Mouse (Mus musculus): ENCODE data around the gene Numbl. TPM values are rescaled to one million over a fixed set of nuclear protein-coding genes. Genes with fewer than 3 reads are reported as not detected.
A peak's percentile ranks its signal among the peaks of the same experiment; 100 is the strongest.

The Numbl gene
- total RNA-seq, 2 experiments from 2014 or later: 3.8 to 4.2 TPM

- DNase-seq: no peak
- Histone ChIP-seq H3K4me3 (no peak overlapping the region), H3K27ac (peak overlapping the region; percentile 59)
- no peak for TF ChIP-seq CTCF (IDR thresholded peaks at IDR 0.05)
- intact Hi-C loops (cut with DNase I): no loop called here
Measured at GRCm38 (mm10) chr7:27305091-27305730, 47.0 kb downstream of the Numbl start.

DNA sequence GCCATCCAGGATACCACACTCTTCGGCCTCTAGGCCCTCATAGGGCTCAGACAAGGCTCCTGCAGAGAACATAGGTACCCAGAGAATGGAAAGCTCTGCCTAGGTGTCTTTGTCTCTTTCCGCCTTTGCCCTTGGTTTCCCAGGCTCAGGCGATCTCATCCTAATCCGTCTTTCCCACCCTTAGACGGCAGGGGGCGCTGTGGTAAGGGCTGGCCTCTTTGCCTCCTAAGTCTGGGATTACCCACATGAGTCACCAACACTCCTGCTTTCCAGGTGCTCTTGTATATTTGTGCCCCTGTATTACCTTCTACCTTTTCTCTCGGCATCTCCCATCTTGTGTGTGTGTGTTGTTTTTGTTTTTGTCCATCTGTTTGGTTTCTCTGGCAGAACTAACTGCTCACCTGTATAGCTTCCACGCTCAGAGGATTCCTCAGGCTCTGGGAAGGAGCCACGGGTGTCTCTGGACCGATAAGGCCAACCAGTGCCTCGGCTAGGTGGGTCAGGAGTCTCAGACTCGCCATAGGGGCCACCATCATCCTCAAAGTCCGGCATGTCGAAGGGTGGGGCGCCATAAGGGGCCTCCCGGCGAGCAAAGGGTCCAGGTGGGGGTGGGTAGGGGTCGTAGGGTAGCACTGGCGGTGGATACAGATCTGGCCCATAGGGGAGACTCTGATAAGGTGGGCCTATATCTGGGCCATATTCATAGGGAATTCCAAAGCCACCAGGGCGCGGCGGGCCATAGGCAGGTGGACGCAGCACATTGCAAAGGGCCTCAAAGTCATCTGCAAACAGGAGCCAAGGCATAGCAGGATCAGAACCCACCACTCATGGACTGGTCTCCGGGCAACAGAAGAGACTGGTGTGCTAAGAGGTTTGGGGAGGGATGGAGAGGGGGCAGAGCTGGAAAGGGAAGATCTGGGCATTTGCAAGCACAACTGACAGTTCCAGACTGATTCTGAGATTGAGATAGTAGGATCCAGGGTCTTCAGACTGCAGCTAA is 48.2 kb downstream of the Numbl start:
- Histone ChIP-seq H3K27ac (no peak overlapping the region), H3K4me3 (no peak overlapping the region)
- peak; percentile 64 for DNase-seq
- peak; percentile 67 for TF ChIP-seq CTCF (IDR thresholded peaks at IDR 0.05)
- intact Hi-C loops (cut with DNase I): no loop called here

GRCm38 (mm10) chr7:27307551-27307950 is 49.3 kb downstream of the Numbl start:
- H3K27ac ChIP-seq: no peak overlapping the region
- H3K4me3 ChIP-seq: no peak overlapping the region
- DNase-seq: no peak
- intact Hi-C loops (cut with DNase I): no loop called here
- TF ChIP-seq CTCF (IDR thresholded peaks at IDR 0.05): peak; percentile 24; the same call in 1 of the 2 replicates

DNA sequence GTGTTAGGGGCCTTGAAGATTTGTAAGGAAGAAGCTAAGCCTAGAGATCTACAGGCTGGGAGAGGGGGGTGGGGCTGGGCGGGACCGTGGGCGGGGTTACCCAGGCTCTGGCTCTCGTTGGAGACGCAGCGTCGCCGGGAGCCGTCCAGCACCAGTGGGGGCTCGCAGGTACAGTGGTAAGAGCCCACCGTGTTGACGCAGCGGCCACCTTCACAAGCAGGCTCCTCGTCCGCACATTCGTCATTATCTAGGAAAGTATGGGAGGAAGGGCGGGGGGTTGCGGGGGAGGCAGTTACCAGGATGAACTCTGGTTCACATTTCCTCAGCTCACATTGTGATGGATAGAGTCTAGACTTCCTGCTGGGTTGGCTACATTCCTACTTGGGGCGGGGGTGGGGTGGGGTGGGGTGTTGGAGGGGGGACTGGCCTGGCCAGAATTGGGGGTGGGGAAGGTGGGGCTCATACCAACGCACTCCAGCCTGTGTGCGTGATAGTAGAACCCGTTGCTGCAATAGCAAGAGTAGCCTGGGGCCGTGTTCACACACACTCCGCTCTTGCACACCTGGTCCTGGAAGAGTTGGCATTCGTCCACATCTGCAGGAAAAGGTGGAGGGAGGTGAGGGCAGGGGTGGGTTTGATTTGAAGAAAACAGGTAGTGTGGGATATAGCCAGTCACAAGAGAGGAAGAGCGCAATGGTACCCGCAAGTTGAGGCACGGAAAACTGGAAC is 50.8 kb downstream of the Numbl start:
- no peak for DNase-seq
- intact Hi-C loops (cut with DNase I): no loop called here
- 0 out of 2 replicates have a peak overlapping the region, but pooled peaks have one; percentile 26 for H3K4me3 ChIP-seq
- H3K27ac ChIP-seq: peak overlapping the region; percentile 43; the same call in 1 of the 2 replicates
- no peak for TF ChIP-seq CTCF (IDR thresholded peaks at IDR 0.05)

DNA sequence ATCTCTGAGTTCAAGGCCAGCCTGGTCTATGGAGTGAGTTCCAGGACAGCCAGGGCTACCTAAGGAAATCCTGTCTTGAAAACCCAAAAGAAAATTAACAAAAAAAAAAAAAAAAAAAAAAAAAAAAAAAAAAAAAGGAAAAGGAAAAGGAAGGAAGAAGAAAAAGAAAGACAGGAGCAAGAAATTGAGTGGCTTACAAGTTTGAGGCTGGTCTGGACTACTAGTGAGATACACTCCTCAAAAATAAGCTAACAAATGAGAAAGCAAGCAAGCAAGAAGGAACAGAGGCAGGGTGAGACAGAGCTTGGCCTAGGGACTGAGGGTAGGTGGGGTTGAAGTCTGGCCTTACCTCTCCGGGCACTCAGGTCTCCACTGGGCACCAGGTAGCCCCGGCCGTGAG is 51.6 kb downstream of the Numbl start:
- TF ChIP-seq CTCF (IDR thresholded peaks at IDR 0.05): no peak
- no peak for DNase-seq
- intact Hi-C loops (cut with DNase I): no loop called here
- H3K4me3 ChIP-seq: no peak overlapping the region
- peak overlapping the region; percentile 32; the same call in 1 of the 2 replicates for H3K27ac ChIP-seq

GRCm38 (mm10) chr7:27310306-27310705 is 52.1 kb downstream of the Numbl start:
- H3K4me3 ChIP-seq: peak overlapping the region; percentile 53
- H3K27ac ChIP-seq: peak overlapping the region; percentile 32; the same call in 1 of the 2 replicates
- intact Hi-C loops (cut with DNase I): no loop called here
- peak; percentile 74 for DNase-seq
- no peak for TF ChIP-seq CTCF (IDR thresholded peaks at IDR 0.05)

DNA sequence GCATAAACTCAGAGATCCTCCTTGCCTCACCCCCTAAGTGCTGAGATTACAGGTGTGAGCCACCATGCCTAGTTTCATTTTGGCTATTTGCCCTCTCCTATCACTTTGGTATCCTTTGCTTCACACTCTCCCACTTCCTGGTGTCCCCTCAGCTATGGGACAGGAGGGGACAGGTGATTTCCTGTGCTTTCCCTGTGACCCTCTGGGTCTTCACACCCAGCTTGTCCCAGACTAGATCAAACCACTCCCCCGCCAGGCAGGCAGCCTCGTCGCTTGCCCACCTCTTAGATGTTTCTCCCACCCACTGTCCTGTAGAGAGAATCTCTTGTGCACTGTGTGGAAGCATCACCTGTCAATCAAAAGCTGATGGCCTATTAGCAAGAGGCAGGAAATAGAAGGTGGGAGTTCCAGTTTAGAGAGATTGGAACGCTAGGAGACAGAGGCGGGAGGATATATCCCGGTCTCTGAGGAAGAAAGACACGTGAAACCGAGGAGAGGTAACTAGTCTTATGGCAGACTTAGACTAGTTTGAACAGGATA is 52.8 kb downstream of the Numbl start:
- Histone ChIP-seq H3K4me3 (no peak overlapping the region), H3K27ac (peak overlapping the region; percentile 32; the same call in 1 of the 2 replicates)
- intact Hi-C loops (cut with DNase I): no loop called here
- TF ChIP-seq CTCF (IDR thresholded peaks at IDR 0.05): no peak
- no peak for DNase-seq

DNA sequence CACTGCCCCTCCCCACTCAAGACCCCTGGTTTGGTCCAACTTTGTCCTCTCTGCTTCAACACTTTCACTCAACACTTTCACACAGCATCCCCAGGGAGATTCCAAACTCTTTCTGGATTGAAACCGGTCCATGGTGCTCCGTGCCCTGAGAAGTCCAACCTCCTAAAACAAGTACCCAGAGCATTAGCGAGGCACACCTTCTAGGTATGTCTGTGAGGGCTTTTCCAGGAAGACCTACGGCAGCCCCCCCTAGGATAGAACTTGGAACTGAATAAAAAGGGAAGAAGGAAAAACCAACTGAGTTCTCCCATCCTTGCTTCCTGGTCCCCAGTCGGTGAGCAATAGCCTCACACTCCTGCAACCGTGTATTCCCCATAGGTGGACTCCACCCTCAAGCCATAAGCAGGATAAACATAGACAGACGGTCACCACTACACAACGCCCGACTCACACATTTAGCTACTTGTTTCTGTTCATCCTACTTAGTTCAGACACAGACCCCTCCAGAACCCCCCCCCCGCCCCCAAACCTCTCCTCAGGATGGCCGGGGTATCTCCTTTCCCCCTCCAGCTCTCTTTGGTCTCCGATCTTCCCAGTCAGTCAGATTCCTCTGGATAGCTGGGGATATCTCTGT is 53.5 kb downstream of the Numbl start:
- TF ChIP-seq CTCF (IDR thresholded peaks at IDR 0.05): no peak
- intact Hi-C loops (cut with DNase I): no loop called here
- no peak for DNase-seq
- Histone ChIP-seq H3K27ac (no peak overlapping the region), H3K4me3 (no peak overlapping the region)

GRCm38 (mm10) chr7:27314393-27314792 is 56.2 kb downstream of the Numbl start:
- TF ChIP-seq CTCF (IDR thresholded peaks at IDR 0.05): peak; percentile 37
- no peak overlapping the region for H3K27ac ChIP-seq
- no peak for DNase-seq
- intact Hi-C loops (cut with DNase I): no loop called here
- no peak overlapping the region for H3K4me3 ChIP-seq

DNA sequence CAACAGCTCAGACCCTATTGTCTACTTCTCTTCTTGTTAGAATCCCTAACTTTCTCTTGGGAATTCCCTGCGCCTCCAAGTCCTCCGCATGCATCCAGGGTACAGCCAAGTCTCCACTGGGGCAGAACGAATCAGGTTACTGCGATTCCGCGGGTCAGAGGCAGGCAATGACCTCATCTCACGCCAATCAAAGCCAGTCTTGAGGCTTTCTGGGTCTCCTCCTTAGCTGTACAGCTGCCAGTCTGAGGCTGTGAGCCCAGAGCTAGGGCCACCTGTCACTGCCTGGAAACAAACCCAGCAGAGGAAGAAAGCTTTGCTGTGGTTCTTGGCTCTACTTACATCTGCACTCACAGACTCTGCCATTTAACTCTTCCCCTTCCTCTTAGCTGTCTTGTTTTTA is 57.7 kb downstream of the Numbl start:
- intact Hi-C loops (cut with DNase I): no loop called here
- no peak for TF ChIP-seq CTCF (IDR thresholded peaks at IDR 0.05)
- peak; percentile 93 for DNase-seq
- Histone ChIP-seq H3K4me3 (peak overlapping the region; percentile 11; the same call in 1 of the 2 replicates), H3K27ac (peak overlapping the region; percentile 70)

DNA sequence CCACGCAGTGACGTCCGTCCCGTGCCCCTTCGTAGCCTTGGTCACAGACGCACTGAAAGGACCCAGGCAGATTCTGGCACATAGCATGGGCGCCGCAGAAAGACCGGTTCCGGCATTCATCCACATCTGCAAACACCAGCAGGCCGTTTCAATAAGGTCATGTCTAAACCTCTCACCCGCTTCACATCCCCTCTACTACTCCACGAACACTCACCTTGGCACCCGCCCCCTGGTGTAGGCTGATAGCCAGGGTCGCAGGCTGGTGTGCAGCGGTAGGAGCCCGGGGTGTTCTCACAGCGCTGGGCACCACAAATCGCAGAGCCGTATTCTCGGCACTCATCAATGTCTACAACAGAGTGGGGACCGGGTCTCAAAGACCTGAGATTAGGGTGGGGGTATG is 61.2 kb downstream of the Numbl start:
- no peak for TF ChIP-seq CTCF (IDR thresholded peaks at IDR 0.05)
- no peak overlapping the region for H3K27ac ChIP-seq
- intact Hi-C loops (cut with DNase I): no loop called here
- H3K4me3 ChIP-seq: no peak overlapping the region
- DNase-seq: no peak

GRCm38 (mm10) chr7:27322291-27322690 is 64.1 kb downstream of the Numbl start:
- peak overlapping the region; percentile 48 for H3K27ac ChIP-seq
- H3K4me3 ChIP-seq: peak overlapping the region; percentile 52
- intact Hi-C loops (cut with DNase I): no loop called here
- no peak for DNase-seq
- no peak for TF ChIP-seq CTCF (IDR thresholded peaks at IDR 0.05)
